ENCODE assay signal across 8 mouse cellular contexts in the genomic region with DNA sequence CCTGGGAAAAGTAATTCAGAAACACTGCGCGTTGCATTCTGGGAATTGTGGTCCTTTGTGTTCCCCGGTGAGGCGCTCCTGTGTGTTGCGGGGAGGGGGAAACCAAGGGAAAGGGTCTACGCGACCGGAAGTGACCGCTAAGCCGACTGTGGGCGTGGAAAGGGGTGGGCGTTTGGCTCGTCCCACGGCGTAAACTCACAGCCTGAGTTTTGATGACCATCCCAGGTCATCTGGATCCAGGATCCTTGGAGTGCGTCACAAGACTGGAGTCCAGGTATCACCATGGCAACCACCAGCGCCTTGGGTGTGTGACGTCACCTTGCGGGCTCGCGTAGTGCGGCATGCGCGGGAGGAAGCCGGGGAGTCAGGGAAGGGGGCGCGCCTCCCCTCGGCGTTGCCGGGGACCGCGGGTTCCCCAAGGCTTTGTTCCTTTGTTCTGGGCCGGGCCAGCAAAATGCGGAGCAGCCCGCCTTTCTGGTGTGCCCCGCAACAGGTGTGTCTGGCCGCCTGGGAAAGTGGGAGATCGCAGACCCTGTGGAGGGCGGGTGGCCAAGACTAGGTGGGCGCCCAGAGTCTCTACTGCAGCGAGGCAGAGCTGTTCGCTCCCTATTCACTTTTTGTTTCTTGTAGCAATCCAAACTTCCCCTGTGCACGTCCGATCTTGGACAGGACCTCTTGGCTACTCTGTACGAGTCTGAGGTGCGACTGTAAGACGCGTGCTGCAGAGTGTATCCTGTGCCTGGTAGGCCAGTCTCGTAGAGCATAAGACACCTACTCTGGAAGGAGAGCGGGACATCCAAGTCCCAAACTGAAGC. TPM values are rescaled to one million over a fixed set of nuclear protein-coding genes. Genes with fewer than 3 reads are reported as not detected.
DNase-seq lines count a peak whose midpoint lies in the region; ATAC-seq and TF ChIP-seq lines count a peak whose summit lies in the region.

A gene (plus strand): TSS at position 169 of the 815 bp plus-strand sequence.

- TF ChIP-seq EP300 in liver, postnatal 0 days (IDR thresholded peaks at IDR 0.05; ENCODE audit: low read depth) = no peak

- peak within 1 kb of the TSS; percentile 84 for H3K9ac ChIP-seq in ES-E14 (ENCODE audit: insufficient read depth, low read depth, low read length, poor library complexity, severe bottlenecking)
- peak within 1 kb of the TSS; percentile 90 for H3K9ac ChIP-seq in forebrain, embryonic 14.5 days (ENCODE audit: low read length)
- peak within 1 kb of the TSS; percentile 53 for H3K9ac ChIP-seq in liver, postnatal 0 days (replicated peaks)
- H3K9ac ChIP-seq in neural tube, embryonic 14.5 days (replicated peaks; ENCODE audit: low read depth, low read length) = peak within 1 kb of the TSS; percentile 72

- H3K4me3 ChIP-seq in ES-E14 (ENCODE audit: insufficient read depth in 1 of 2, low read depth in 1 of 2, low read length in 2 of 2, poor library complexity in 1 of 2, severe bottlenecking in 1 of 2) = peak within 1 kb of the TSS; percentile 85 to 93
- H3K4me3 ChIP-seq in forebrain, embryonic 14.5 days (ENCODE audit: low read depth, low read length) = peak within 1 kb of the TSS; percentile 77
- peak within 1 kb of the TSS; percentile 73 for H3K4me3 ChIP-seq in liver, postnatal 0 days (ENCODE audit: low read depth, low read length)
- peak within 1 kb of the TSS; percentile 71 for H3K4me3 ChIP-seq in neural tube, embryonic 14.5 days (ENCODE audit: low read depth, low read length)
- H3K4me3 ChIP-seq in testis, adult 2 months (ENCODE audit: control insufficient read depth, low read depth, low read length) = peak within 1 kb of the TSS; percentile 98

- no peaks in the 10 kb centered on the region for H3K9me3 ChIP-seq in ES-E14 (ENCODE audit: control insufficient read depth, insufficient read depth, low read depth, low read length)
- H3K9me3 ChIP-seq in forebrain, embryonic 14.5 days (replicated peaks; ENCODE audit: control insufficient read depth, low read length) = no peaks in the 10 kb centered on the region
- no peaks in the 10 kb centered on the region for H3K9me3 ChIP-seq in liver, postnatal 0 days (ENCODE audit: low read length)
- H3K9me3 ChIP-seq in neural tube, embryonic 14.5 days (ENCODE audit: control insufficient read depth, low read length) = no peaks in the 10 kb centered on the region

- peak; percentile 23; the same call in 1 of the 2 replicates for TF ChIP-seq CTCF in liver, postnatal 0 days (IDR thresholded peaks at IDR 0.05; ENCODE audit: low read depth)
- peak; percentile 34; the same call in 1 of the 2 replicates for TF ChIP-seq CTCF in testis, adult 2 months (IDR thresholded peaks at IDR 0.05; ENCODE audit: control insufficient read depth, insufficient read depth, insufficient replicate concordance, low read depth, low read length)

- H3K4me2 ChIP-seq in forebrain, embryonic 14.5 days (ENCODE audit: low read length) = peak within 1 kb of the TSS; percentile 64
- peak within 1 kb of the TSS; percentile 91 for H3K4me2 ChIP-seq in liver, postnatal 0 days (ENCODE audit: low read depth, low read length)
- H3K4me2 ChIP-seq in neural tube, embryonic 14.5 days (ENCODE audit: low read depth, low read length) = peak within 1 kb of the TSS; percentile 72

- H3K27ac ChIP-seq in ES-E14 (ENCODE audit: insufficient read depth, low read depth, low read length, poor library complexity, severe bottlenecking) = peak within 1 kb of the TSS; percentile 41; the same call in 1 of the 2 replicates
- peak within 1 kb of the TSS; percentile 79 for H3K27ac ChIP-seq in forebrain, embryonic 14.5 days (ENCODE audit: low read depth, low read length)
- no peak within 1 kb of the TSS for H3K27ac ChIP-seq in liver, postnatal 0 days (ENCODE audit: low read depth)
- H3K27ac ChIP-seq in neural tube, embryonic 14.5 days (ENCODE audit: low read depth, low read length) = peak within 1 kb of the TSS; percentile 49
- H3K27ac ChIP-seq in testis, adult 2 months (ENCODE audit: control insufficient read depth, insufficient read depth, low read depth, low read length) = peak within 1 kb of the TSS; percentile 96

- no peaks in the 10 kb centered on the region for H3K27me3 ChIP-seq in forebrain, embryonic 14.5 days (replicated peaks; ENCODE audit: control insufficient read depth, insufficient read depth, low read length)
- no peaks in the 10 kb centered on the region for H3K27me3 ChIP-seq in liver, postnatal 0 days (ENCODE audit: insufficient read depth, low read length)
- no peaks in the 10 kb centered on the region for H3K27me3 ChIP-seq in neural tube, embryonic 14.5 days (ENCODE audit: control insufficient read depth, insufficient read depth, low read length)
- H3K27me3 ChIP-seq in testis, adult 2 months (ENCODE audit: control insufficient read depth, insufficient read depth, low read length) = no peaks in the 10 kb centered on the region

- ATAC-seq in forebrain, embryonic 14.5 days = peak; percentile 94
- peak; percentile 81 for ATAC-seq in liver, postnatal 0 days
- ATAC-seq in neural tube, embryonic 14.5 days (ENCODE audit: low read depth) = peak; percentile 93

- in situ Hi-C loops in ES-E14 (cut with MboI; ENCODE audit: low sequenced_read_pairs in 2 of 2, unreplicated experiment in 2 of 2) = loop anchor here in 1 of 2 experiments (25.0 kb wide), 1 partner anchor 683 kb away; no protein-coding TSS in a partner anchor

- WGBS in forebrain, embryonic 14.5 days = 0% methylated on average over 45 of the region's 50 CpGs
- 2% methylated on average over 50 of the region's 50 CpGs for WGBS in liver, postnatal 0 days (ENCODE audit: insufficient replicate concordance)
- WGBS in neural tube, embryonic 14.5 days = under 1% methylated on average over 50 of the region's 50 CpGs

- intact Hi-C loops in heart, postnatal 14 days (cut with DNase I) = loop anchor here (2.0 to 10.0 kb wide), 4 partner anchors 30 to 1572 kb away; no protein-coding TSS in a partner anchor

- peaks cover 2% of the 10 kb centered on the region; the same call in 1 of the 2 replicates for H3K36me3 ChIP-seq in ES-E14 (ENCODE audit: control insufficient read depth, insufficient read depth, low read length, poor library complexity, severe bottlenecking)
- peaks cover 16% of the 10 kb centered on the region for H3K36me3 ChIP-seq in forebrain, embryonic 14.5 days (ENCODE audit: control insufficient read depth, insufficient read depth, low read length)
- H3K36me3 ChIP-seq in liver, postnatal 0 days (replicated peaks; ENCODE audit: insufficient read depth, low read length) = no peaks in the 10 kb centered on the region
- peaks cover 10% of the 10 kb centered on the region; the same call in 1 of the 2 replicates for H3K36me3 ChIP-seq in neural tube, embryonic 14.5 days (ENCODE audit: control insufficient read depth, insufficient read depth, low read length)
- H3K36me3 ChIP-seq in testis, adult 2 months (ENCODE audit: control insufficient read depth, insufficient read depth, low read length) = no peaks in the 10 kb centered on the region

- DNase-seq in ES-E14 (ENCODE audit: low read depth, low spot score) = peak; percentile 98
- DNase-seq in cerebellum, adult 11 months = peak; percentile 88
- DNase-seq in forebrain, embryonic 14.5 days (ENCODE audit: low spot score) = peak; percentile 99
- peak; percentile 75 to 83 for DNase-seq in heart, postnatal 14 days
- DNase-seq in layer of hippocampus, adult 11-12 months (ENCODE audit: low spot score) = peak; percentile 90
- DNase-seq in liver, postnatal 0 days = peak; percentile 82

- peak; percentile 88 for TF ChIP-seq POLR2A in testis, adult 2 months (IDR thresholded peaks at IDR 0.05; ENCODE audit: control insufficient read depth, low read depth, low read length)

- H3K4me1 ChIP-seq in ES-E14 (ENCODE audit: control insufficient read depth in 2 of 2, insufficient read depth in 2 of 2, low read length in 2 of 2, poor library complexity in 1 of 2) = peaks cover 0 to 3% of the 10 kb centered on the region in 2 experiments; a peak in 1 of 4 replicates
- peaks cover 13% of the 10 kb centered on the region for H3K4me1 ChIP-seq in forebrain, embryonic 14.5 days (ENCODE audit: control insufficient read depth, insufficient read depth, low read length)
- H3K4me1 ChIP-seq in liver, postnatal 0 days (ENCODE audit: insufficient read depth) = peaks cover 11% of the 10 kb centered on the region
- H3K4me1 ChIP-seq in neural tube, embryonic 14.5 days (ENCODE audit: control insufficient read depth, insufficient read depth, low read length) = peaks cover 12% of the 10 kb centered on the region; the same call in 1 of the 2 replicates
- peaks cover 4% of the 10 kb centered on the region for H3K4me1 ChIP-seq in testis, adult 2 months (ENCODE audit: control insufficient read depth, insufficient read depth, low read length)

TF ChIP-seq in ES-E14, 5 proteins besides CTCF, POLR2A, EP300 and RAD21:
- TF ChIP-seq ZNF384 (IDR thresholded peaks at IDR 0.05; ENCODE audit: low read depth, low read length) (no peak), MAFK (IDR thresholded peaks at IDR 0.05; ENCODE audit: insufficient read depth, low read depth, low read length) (no peak), CHD2 (IDR thresholded peaks at IDR 0.05; ENCODE audit: low read depth, low read length) (no peak; the same call in 1 of the 2 replicates), ZC3H11A (IDR thresholded peaks at IDR 0.05; ENCODE audit: borderline replicate concordance, low read depth, low read length) (no peak), HCFC1 (IDR thresholded peaks at IDR 0.05; ENCODE audit: borderline replicate concordance, insufficient read depth, low read length) (peak; percentile 88)

RNA-seq across cellular contexts. Expression of the gene that starts here (rescaled TPM):
- total RNA-seq in ES-E14 (2012; rRNA removed) = 5.4 and 6.2 TPM in 2 replicates
- polyA plus RNA-seq in forebrain, embryonic 14.5 days (2014; fragmentation: Nextera tagmentation; extraction: Ambion mirVana) = 28.3 and 34.9 TPM in 2 replicates
- under 1 TPM; 0.62 to 0.90 TPM for total RNA-seq in heart, postnatal 14 days (2021)
- polyA plus RNA-seq in liver, postnatal 0 days (2015; fragmentation: Nextera tagmentation; extraction: Ambion mirVana) = 0.27 and 0.32 TPM in 2 replicates
- 16.4 and 17.1 TPM in 2 replicates for polyA plus RNA-seq in neural tube, embryonic 14.5 days (2014; fragmentation: Nextera tagmentation; extraction: Ambion mirVana)
- 2.7 and 2.8 TPM in 2 replicates for polyA plus RNA-seq in testis, adult 2 months (2012; rRNA removed)

Comparison
In these comparisons a context has a peak if more than half of its experiments do, and no peak if none do; other contexts are left out.
1. Peak in DNase-seq in heart, postnatal 14 days; RNA of the gene not detected or under 1 TPM.
2. Peak in DNase-seq, ATAC-seq, H3K4me3 ChIP-seq, H3K9ac ChIP-seq and H3K4me2 ChIP-seq in liver, postnatal 0 days; RNA of the gene not detected or under 1 TPM.